36 mouse cellular contexts compared by ENCODE assay signal in the genomic region with DNA sequence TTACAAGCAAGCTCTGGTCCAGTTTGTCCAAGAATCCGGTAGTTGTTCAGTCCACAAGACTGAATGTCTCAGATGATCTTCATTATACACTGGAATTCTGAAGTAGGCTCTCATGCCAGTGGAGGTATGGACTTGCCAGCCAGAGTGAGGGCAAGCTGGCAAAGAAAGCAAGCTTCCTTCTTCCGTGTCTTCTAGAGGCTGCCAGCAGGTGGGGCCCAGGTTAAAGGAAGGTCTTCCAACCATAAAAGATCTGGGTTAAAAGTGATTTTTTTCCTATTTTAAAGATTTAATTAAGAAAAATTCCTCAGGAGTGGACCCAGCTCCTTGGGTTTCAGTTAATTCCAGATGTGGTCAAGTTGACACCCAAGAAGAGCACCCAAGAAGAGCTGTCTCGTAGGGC. TPM values are rescaled to one million over a fixed set of nuclear protein-coding genes. Genes with fewer than 3 reads are reported as not detected.
DNase-seq lines count a peak whose midpoint lies in the region; ATAC-seq and TF ChIP-seq lines count a peak whose summit lies in the region.
"Had no signal": no experiment of that assay in that cellular context is flagged by ENCODE, and none has a peak within 500 bp of the region (broad histone marks: within the 10 kb centered on the region; RNA-seq: fewer than 3 reads in every experiment).

No protein-coding gene starts in this region.

- H3K27me3 ChIP-seq in intestine, postnatal 0 days (replicated peaks; ENCODE audit: control insufficient read depth, insufficient read depth, low read length), result no peaks in the 10 kb centered on the region
- no peaks in the 10 kb centered on the region for H3K27me3 ChIP-seq in intestine, embryonic 15.5 days (replicated peaks)
- no peaks in the 10 kb centered on the region for H3K27me3 ChIP-seq in lung, postnatal 0 days (replicated peaks; ENCODE audit: insufficient read depth, low read length)
- H3K27me3 ChIP-seq: heart, embryonic 12.5 days; liver, embryonic 13.5 days; midbrain, embryonic 12.5 days; neural tube, embryonic 15.5 days had no signal

- no peak overlapping the region for H3K27ac ChIP-seq in intestine, postnatal 0 days (ENCODE audit: low read depth, low read length)
- no peak overlapping the region for H3K27ac ChIP-seq in intestine, embryonic 15.5 days
- no peak overlapping the region for H3K27ac ChIP-seq in lung, postnatal 0 days (ENCODE audit: low read length)
- H3K27ac ChIP-seq: hindbrain, embryonic 14.5 days; liver, embryonic 13.5 days; midbrain, embryonic 12.5 days; neural tube, embryonic 15.5 days had no signal

- no peak overlapping the region for H3K9ac ChIP-seq in intestine, postnatal 0 days (ENCODE audit: low read depth, low read length)
- no peak overlapping the region for H3K9ac ChIP-seq in intestine, embryonic 15.5 days
- H3K9ac ChIP-seq in lung, postnatal 0 days (replicated peaks; ENCODE audit: low read depth), result no peak overlapping the region
- H3K9ac ChIP-seq: heart, embryonic 12.5 days; hindbrain, embryonic 14.5 days; liver, embryonic 13.5 days; midbrain, embryonic 12.5 days; neural tube, embryonic 15.5 days had no signal

- H3K4me1 ChIP-seq in intestine, postnatal 0 days (replicated peaks; ENCODE audit: control insufficient read depth, insufficient read depth, low read length), result 0 out of 2 replicates have a peak, but pooled peaks cover 6% of the 10 kb centered on the region
- H3K4me1 ChIP-seq in intestine, embryonic 15.5 days (replicated peaks), result 0 out of 2 replicates have a peak, but pooled peaks cover 3% of the 10 kb centered on the region
- no peaks in the 10 kb centered on the region for H3K4me1 ChIP-seq in lung, postnatal 0 days (ENCODE audit: insufficient read depth, low read depth, low read length)
- no peaks in the 10 kb centered on the region for H3K4me1 ChIP-seq in lung, adult 2 months (ENCODE audit: control insufficient read depth, insufficient read depth, low read length)
- H3K4me1 ChIP-seq: liver, embryonic 13.5 days; midbrain, embryonic 12.5 days; neural tube, embryonic 15.5 days had no signal

- peaks cover 17% of the 10 kb centered on the region; the same call in 1 of the 2 replicates for H3K36me3 ChIP-seq in intestine, postnatal 0 days (ENCODE audit: control insufficient read depth, insufficient read depth)
- peaks cover 12% of the 10 kb centered on the region; the same call in 1 of the 2 replicates for H3K36me3 ChIP-seq in intestine, embryonic 15.5 days
- H3K36me3 ChIP-seq in lung, postnatal 0 days (ENCODE audit: insufficient read depth, low read length), result no peaks in the 10 kb centered on the region
- H3K36me3 ChIP-seq: neural tube, embryonic 15.5 days had no signal

- no peak for TF ChIP-seq EP300 in lung, postnatal 0 days (IDR thresholded peaks at IDR 0.05)

- no peak for ATAC-seq in intestine, postnatal 0 days
- no peak for ATAC-seq in intestine, embryonic 15.5 days
- no peak for ATAC-seq in lung, postnatal 0 days
- ATAC-seq: CD4-positive, CD25-positive, alpha-beta regulatory T cell, adult 4 months; forebrain, embryonic 14.5 days had no signal

- H3K9me3 ChIP-seq in intestine, postnatal 0 days (ENCODE audit: control insufficient read depth), result no peaks in the 10 kb centered on the region
- H3K9me3 ChIP-seq in intestine, embryonic 15.5 days, result no peaks in the 10 kb centered on the region
- H3K9me3 ChIP-seq in lung, postnatal 0 days (ENCODE audit: low read length), result no peaks in the 10 kb centered on the region
- H3K9me3 ChIP-seq: heart, embryonic 12.5 days; liver, embryonic 13.5 days; midbrain, embryonic 12.5 days; neural tube, embryonic 15.5 days had no signal

- no peak for DNase-seq in lung, postnatal 0 days (ENCODE audit: low spot score)
- no peak for DNase-seq in lung, adult 2 months
- DNase-seq in 3T3-L1 (ENCODE audit: low read depth, low spot score) (peak; percentile 23), NIH3T3 (ENCODE audit: low read depth) (peak; percentile 13)
- no peak for DNase-seq in embryo, embryonic 10 days (ENCODE audit: low spot score)
- DNase-seq in cerebellum, adult 9-10 months, result no peak
- DNase-seq: adrenal gland, postnatal 10 days; cerebellum, adult 11-12 months; cerebellum, postnatal 10 days; gastrocnemius, postnatal 36 days; heart, adult 18-20 months; kidney, adult 8-10 months; kidney, postnatal 14 days; left cerebral cortex, postnatal 4 days; liver, embryonic 13.5 days; lung, adult 18-20 months; lung, postnatal 36 days; right cerebral cortex, adult 18-20 months; spleen, adult 18-20 months; thymus, adult 18-20 months; thymus, postnatal 25 days had no signal

- H3K4me3 ChIP-seq in intestine, postnatal 0 days (ENCODE audit: low read depth, low read length), result no peak overlapping the region
- no peak overlapping the region for H3K4me3 ChIP-seq in intestine, embryonic 15.5 days (replicated peaks)
- H3K4me3 ChIP-seq in lung, postnatal 0 days (ENCODE audit: low read depth, low read length), result no peak overlapping the region
- no peak overlapping the region for H3K4me3 ChIP-seq in lung, adult 2 months (replicated peaks; ENCODE audit: extremely low read depth, low read depth, low read length)
- H3K4me3 ChIP-seq: heart, embryonic 12.5 days; liver, embryonic 13.5 days; midbrain, embryonic 12.5 days; neural tube, embryonic 15.5 days had no signal

- TF ChIP-seq POLR2A in lung, adult 2 months (IDR thresholded peaks at IDR 0.05; ENCODE audit: borderline replicate concordance, extremely low read depth, low read depth, low read length), result no peak

- 79% methylated on average over 3 of the region's 3 CpGs for WGBS in intestine, postnatal 0 days
- 86% methylated on average over 3 of the region's 3 CpGs for WGBS in intestine, embryonic 15.5 days
- WGBS in lung, postnatal 0 days, result 73% methylated on average over 3 of the region's 3 CpGs
- 68% methylated on average over 3 of the region's 3 CpGs for WGBS in lung, adult 2 months

- H3K4me2 ChIP-seq in intestine, postnatal 0 days (replicated peaks; ENCODE audit: low read depth), result no peak overlapping the region
- H3K4me2 ChIP-seq in intestine, embryonic 15.5 days (replicated peaks), result no peak overlapping the region
- no peak overlapping the region for H3K4me2 ChIP-seq in lung, postnatal 0 days (replicated peaks; ENCODE audit: low read depth, low read length)
- H3K4me2 ChIP-seq: heart, embryonic 12.5 days; hindbrain, embryonic 14.5 days; liver, embryonic 13.5 days; midbrain, embryonic 12.5 days; neural tube, embryonic 15.5 days had no signal

- TF ChIP-seq CTCF in intestine, postnatal 0 days (IDR thresholded peaks at IDR 0.05; ENCODE audit: low read depth), result peak; percentile 51
- peak; percentile 35 for TF ChIP-seq CTCF in lung, postnatal 0 days (IDR thresholded peaks at IDR 0.05)
- TF ChIP-seq CTCF in lung, adult 2 months (IDR thresholded peaks at IDR 0.05; ENCODE audit: insufficient read depth, low read length), result no peak

RNA-seq across cellular contexts. Expression of a gene that starts 15.7 kb away (rescaled TPM):
- 4.4 and 5.1 TPM in 2 replicates for polyA plus RNA-seq in intestine, postnatal 0 days (2015; fragmentation: Nextera tagmentation; extraction: Ambion mirVana)
- polyA plus RNA-seq in intestine, embryonic 15.5 days (2015; fragmentation: Nextera tagmentation; extraction: Ambion mirVana), result 25.0 and 26.2 TPM in 2 replicates
- polyA plus RNA-seq in lung, postnatal 0 days (2015; fragmentation: Nextera tagmentation; extraction: Ambion mirVana), result 1.5 and 1.8 TPM in 2 replicates
- 1.5 and 1.8 TPM in 2 replicates for polyA plus RNA-seq in lung, adult 2 months (2012; rRNA removed)

RNA-seq across cellular contexts. Expression of a gene that starts 17.4 kb away (rescaled TPM):
- not detected in 2 replicates for polyA plus RNA-seq in intestine, postnatal 0 days (2015; fragmentation: Nextera tagmentation; extraction: Ambion mirVana)
- polyA plus RNA-seq in intestine, embryonic 15.5 days (2015; fragmentation: Nextera tagmentation; extraction: Ambion mirVana), result not detected in 2 replicates
- 0.35 TPM in 2 replicates for polyA plus RNA-seq in lung, postnatal 0 days (2015; fragmentation: Nextera tagmentation; extraction: Ambion mirVana)
- polyA plus RNA-seq in lung, adult 2 months (2012; rRNA removed), result 0.29 TPM in 1 of 2 replicates, not detected in the other
- polyA plus RNA-seq: CD4-positive, CD25-positive, alpha-beta regulatory T cell, adult 4 months; cortical plate, adult 2 months; embryonic facial prominence, embryonic 11.5 days; frontal cortex, adult 2 months; heart, embryonic 12.5 days; heart, postnatal 0 days; intestine, embryonic 14.5 days; limb, embryonic 14.5 days; liver, embryonic 13.5 days; midbrain, embryonic 12.5 days; neural tube, embryonic 15.5 days; stomach, embryonic 16.5 days had no signal

RNA-seq across cellular contexts. Expression of a gene that starts 53.1 kb away (rescaled TPM):
- 30.0 and 36.4 TPM in 2 replicates for polyA plus RNA-seq in intestine, postnatal 0 days (2015; fragmentation: Nextera tagmentation; extraction: Ambion mirVana)
- 44.0 and 47.7 TPM in 2 replicates for polyA plus RNA-seq in intestine, embryonic 15.5 days (2015; fragmentation: Nextera tagmentation; extraction: Ambion mirVana)
- polyA plus RNA-seq in lung, postnatal 0 days (2015; fragmentation: Nextera tagmentation; extraction: Ambion mirVana), result 32.0 and 38.2 TPM in 2 replicates
- 17.9 and 25.4 TPM in 2 replicates for polyA plus RNA-seq in lung, adult 2 months (2012; rRNA removed)

Comparison
In these comparisons a context has a peak if more than half of its experiments do, and no peak if none do; other contexts are left out.
1. DNase-seq: peak in 3T3-L1 (single experiment) and NIH3T3 (single experiment); none in lung, postnatal 0 days (single experiment), lung, adult 2 months (single experiment), embryo, embryonic 10 days (single experiment) and cerebellum, adult 9-10 months (single experiment).